Comparison of ENCODE assay signal across 23 mouse cellular contexts in the genomic region with DNA sequence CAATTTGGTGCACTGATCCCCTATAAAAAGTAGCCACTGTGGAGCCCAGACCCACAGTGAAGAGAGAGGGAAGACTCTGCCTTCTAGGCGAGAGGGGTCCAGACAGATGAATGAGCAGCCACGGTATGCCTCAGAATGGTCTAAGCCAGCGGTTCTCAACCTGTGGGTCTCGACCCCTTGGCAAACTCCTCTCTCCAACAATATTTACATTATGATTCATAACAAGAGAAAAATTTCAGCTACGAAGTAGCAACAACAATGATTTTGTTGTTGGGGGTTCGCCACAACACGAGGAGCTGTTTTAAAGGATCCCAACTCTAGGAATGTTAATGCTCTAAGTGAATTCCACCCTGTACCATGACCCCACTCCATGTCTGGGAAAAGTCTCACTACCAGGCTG. TPM values are rescaled to one million over a fixed set of nuclear protein-coding genes. Genes with fewer than 3 reads are reported as not detected.
A peak's percentile ranks its signal among the peaks of the same experiment; 100 is the strongest.
DNase-seq lines count a peak whose midpoint lies in the region; ATAC-seq and TF ChIP-seq lines count a peak whose summit lies in the region.
"Had no signal": no experiment of that assay in that cellular context is flagged by ENCODE, and none has a peak within 500 bp of the region (broad histone marks: within the 10 kb centered on the region; RNA-seq: fewer than 3 reads in every experiment).

No protein-coding gene starts in this region.

- 84% methylated on average over 7 of the region's 7 CpGs for WGBS in kidney, embryonic 14.5 days

- H3K9me3 ChIP-seq in ES-E14 (ENCODE audit: control insufficient read depth, insufficient read depth, low read depth, low read length) = no peaks in the 10 kb centered on the region
- H3K9me3 ChIP-seq in kidney, embryonic 14.5 days (ENCODE audit: control insufficient read depth, low read length) = no peaks in the 10 kb centered on the region
- H3K9me3 ChIP-seq: G1E had no signal

- in situ Hi-C loops in ES-E14 (cut with MboI; ENCODE audit: low sequenced_read_pairs in 2 of 2, unreplicated experiment in 2 of 2) = no loop called here

- no peak for ATAC-seq in kidney, embryonic 14.5 days (ENCODE audit: low FRiP score, low TSS enrichment)
- ATAC-seq: activated CD4-positive, CD25-positive, alpha-beta regulatory T cell, adult 4 months; CD4-positive, CD25-positive, alpha-beta regulatory T cell, adult 4 months; Patski had no signal

- H3K27ac ChIP-seq in ES-E14 (ENCODE audit: insufficient read depth, low read depth, low read length, poor library complexity, severe bottlenecking) = no peak overlapping the region
- H3K27ac ChIP-seq in kidney, embryonic 14.5 days (ENCODE audit: low read depth, low read length) = no peak overlapping the region

- no peak overlapping the region for H3K4me3 ChIP-seq in ES-E14 (ENCODE audit: insufficient read depth in 1 of 2, low read depth in 1 of 2, low read length in 2 of 2, poor library complexity in 1 of 2, severe bottlenecking in 1 of 2)
- H3K4me3 ChIP-seq in kidney, embryonic 14.5 days (ENCODE audit: low read length) = no peak overlapping the region

- DNase-seq in 3T3-L1 (ENCODE audit: low read depth, low spot score) = peak; percentile 55
- no peak for DNase-seq in ES-E14 (ENCODE audit: low read depth, low spot score)
- peak; percentile 71 for DNase-seq in NIH3T3 (ENCODE audit: low read depth)
- DNase-seq in layer of hippocampus, postnatal 14 days (ENCODE audit: low spot score in 2 of 2) = no peak
- DNase-seq in gastrocnemius, postnatal 10 days = no peak
- DNase-seq: adrenal gland, adult 2 months; adrenal gland, adult 8-10 months; adrenal gland, postnatal 10 days; adrenal gland, postnatal 14 days; adrenal gland, postnatal 25 days; adrenal gland, postnatal 36 days; B cell, adult 2 months; cerebellum, adult 11 months; cerebellum, adult 11-12 months; cerebellum, adult 18-20 months; cerebellum, adult 2 months; cerebellum, adult 8-10 months; cerebellum, adult 9-10 months had no signal

- H3K9ac ChIP-seq in ES-E14 (ENCODE audit: insufficient read depth, low read depth, low read length, poor library complexity, severe bottlenecking) = no peak overlapping the region
- H3K9ac ChIP-seq in kidney, embryonic 14.5 days (ENCODE audit: low read depth, low read length) = no peak overlapping the region

- peaks cover 0 to 7% of the 10 kb centered on the region in 2 experiments; a peak in 1 of 4 replicates for H3K4me1 ChIP-seq in ES-E14 (ENCODE audit: control insufficient read depth in 2 of 2, insufficient read depth in 2 of 2, low read length in 2 of 2, poor library complexity in 1 of 2)
- no peaks in the 10 kb centered on the region for H3K4me1 ChIP-seq in kidney, embryonic 14.5 days (ENCODE audit: control insufficient read depth, insufficient read depth, low read length)

- no peaks in the 10 kb centered on the region for H3K36me3 ChIP-seq in ES-E14 (ENCODE audit: control insufficient read depth, insufficient read depth, low read length, poor library complexity, severe bottlenecking)
- no peaks in the 10 kb centered on the region for H3K36me3 ChIP-seq in kidney, embryonic 14.5 days (ENCODE audit: control insufficient read depth, insufficient read depth, low read length)
- H3K36me3 ChIP-seq: G1E had no signal

- no peak overlapping the region for H3K4me2 ChIP-seq in kidney, embryonic 14.5 days (replicated peaks; ENCODE audit: low read depth, low read length)

- H3K27me3 ChIP-seq in kidney, embryonic 14.5 days (ENCODE audit: control insufficient read depth, insufficient read depth, low read length) = no peaks in the 10 kb centered on the region
- H3K27me3 ChIP-seq: Patski had no signal

TF ChIP-seq in ES-E14, 5 proteins besides CTCF, POLR2A, EP300 and RAD21:
- TF ChIP-seq MAFK (IDR thresholded peaks at IDR 0.05; ENCODE audit: insufficient read depth, low read depth, low read length) (no peak), CHD2 (IDR thresholded peaks at IDR 0.05; ENCODE audit: low read depth, low read length) (peak; percentile 75), ZC3H11A (IDR thresholded peaks at IDR 0.05; ENCODE audit: borderline replicate concordance, low read depth, low read length) (no peak), HCFC1 (IDR thresholded peaks at IDR 0.05; ENCODE audit: borderline replicate concordance, insufficient read depth, low read length) (no peak)

RNA-seq across cellular contexts. Expression of gene Fam43a, which starts 13.6 kb away (rescaled TPM):
- total RNA-seq in ES-E14 (2012; rRNA removed) = 20.1 and 22.2 TPM in 2 replicates
- 7.2 and 9.2 TPM in 2 replicates for polyA plus RNA-seq in kidney, embryonic 14.5 days (2014; fragmentation: Nextera tagmentation; extraction: Ambion mirVana)
- total RNA-seq in layer of hippocampus, postnatal 14 days (2021) = 10 to 100 TPM; 15.1 to 16.9 TPM
- total RNA-seq in gastrocnemius, postnatal 10 days (2021) = 10 to 100 TPM; 20.5 to 25.0 TPM
- total RNA-seq: G1E had no signal

RNA-seq across cellular contexts. Expression of gene Lsg1, which starts 25.7 kb away (rescaled TPM):
- 78.0 and 87.2 TPM in 2 replicates for total RNA-seq in ES-E14 (2012; rRNA removed)
- polyA plus RNA-seq in kidney, embryonic 14.5 days (2014; fragmentation: Nextera tagmentation; extraction: Ambion mirVana) = 56.8 and 74.8 TPM in 2 replicates
- total RNA-seq in layer of hippocampus, postnatal 14 days (2021) = 10 to 100 TPM; 19.9 to 24.0 TPM
- 10 to 100 TPM; 20.6 to 21.8 TPM for total RNA-seq in gastrocnemius, postnatal 10 days (2021)

Comparison
In these comparisons a context has a peak if more than half of its experiments do, and no peak if none do; other contexts are left out.
1. DNase-seq: peak in 3T3-L1 (single experiment) and NIH3T3 (single experiment); none in ES-E14 (single experiment), layer of hippocampus, postnatal 14 days (0 of 2) and gastrocnemius, postnatal 10 days (single experiment).